Mouse (Mus musculus) liver, embryonic 11.5 days (tissue): ENCODE measurements at regions not wholly inside any gene's neighbourhood (a gene's known extent, or its start where the extent isn't known, plus 50 kb on each side); places are given as distances from the start of the nearest gene placed in this dataset.

Experiments used
- ATAC-seq: fragments of 200-750 bp; cut with Nextera tagmentation; replicated peaks from 2 replicates; pipeline ENCODE4 v1.8.0; 2017; ENCODE audit warnings: moderate number of reproducible peaks, mild to moderate bottlenecking, moderate TSS enrichment, moderate library complexity; ENCODE audit not compliant: low FRiP score
- DNase-seq: peaks from one replicate; pipeline ENCODE4 v3.0.0-alpha.2; 2017; ENCODE audit warnings: low spot score
- H3K27ac ChIP-seq: fragments of 300-500 bp; sonication (generic); 2 replicates; pipeline ENCODE4 v1.5.1; 2014; ENCODE audit warnings: mild to moderate bottlenecking, low read depth, low read length, control low read depth
- H3K27me3 ChIP-seq: fragments of 300-500 bp; sonication (generic); replicated peaks from 2 replicates; pipeline ENCODE4 v1.6.1; 2014; ENCODE audit warnings: low read length, mixed read lengths; ENCODE audit not compliant: control insufficient read depth, insufficient read depth
- H3K36me3 ChIP-seq: fragments of 300-500 bp; sonication (generic); 2 replicates; pipeline ENCODE4 v1.6.1; 2014; ENCODE audit warnings: mild to moderate bottlenecking, low read length, moderate library complexity, mixed read lengths; ENCODE audit not compliant: control insufficient read depth, insufficient read depth
- H3K4me1 ChIP-seq: fragments of 300-500 bp; sonication (generic); replicated peaks from 2 replicates; pipeline ENCODE4 v1.6.1; 2014; ENCODE audit warnings: low read length, mixed read lengths; ENCODE audit not compliant: control insufficient read depth, insufficient read depth
- H3K4me2 ChIP-seq: fragments of 300-500 bp; sonication (generic); 2 replicates; pipeline ENCODE4 v1.6.1; 2014; ENCODE audit warnings: mild to moderate bottlenecking, control low read depth, moderate library complexity
- H3K4me3 ChIP-seq: fragments of 300-500 bp; sonication (generic); 2 replicates; pipeline ENCODE4 v1.5.1; 2014; ENCODE audit warnings: low read depth, low read length, control low read depth
- H3K9ac ChIP-seq: fragments of 300-500 bp; sonication (generic); 2 replicates; pipeline ENCODE4 v1.6.1; 2014; ENCODE audit warnings: low read depth, low read length, control low read depth
- H3K9me3 ChIP-seq: fragments of 300-500 bp; sonication (generic); 2 replicates; pipeline ENCODE4 v1.6.1; 2016; ENCODE audit warnings: low read length, inconsistent platforms, mixed read lengths; ENCODE audit not compliant: control insufficient read depth
- WGBS: fragments of 180-500 bp; shearing (Covaris S2); extraction: QIAGEN DNeasy Blood & Tissue Kit; methylation state at CpG from one replicate; pipeline ENCODE4 v1.1.7; 2014; 5-methylcytosine and 5-hydroxymethylcytosine counted together

DNA sequence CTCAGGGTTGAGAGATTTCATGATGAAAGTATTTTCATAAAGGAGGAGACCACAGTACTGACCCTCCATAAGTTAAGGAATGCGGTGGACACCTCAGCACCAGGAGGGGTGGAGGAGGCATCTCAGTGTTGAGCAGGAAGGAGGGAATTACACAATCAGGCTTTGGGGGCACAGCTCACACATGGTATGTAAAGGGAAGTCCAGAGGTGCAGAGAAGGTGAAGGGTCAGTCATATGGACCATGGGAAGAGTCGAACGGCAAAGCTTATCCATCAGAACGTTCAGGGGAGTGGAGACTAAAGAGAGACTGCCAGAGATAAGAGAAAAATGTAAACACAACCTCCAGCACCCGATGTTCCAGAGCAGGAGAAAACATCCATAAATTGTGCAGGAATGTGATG, 166.4 kb upstream of the Dapk1 start:
- Histone ChIP-seq H3K9me3 (no peaks in the 10 kb centered on the region), H3K4me1 (no peaks in the 10 kb centered on the region)
- 43% methylated on average over 5 of the region's 5 CpGs for WGBS

DNA sequence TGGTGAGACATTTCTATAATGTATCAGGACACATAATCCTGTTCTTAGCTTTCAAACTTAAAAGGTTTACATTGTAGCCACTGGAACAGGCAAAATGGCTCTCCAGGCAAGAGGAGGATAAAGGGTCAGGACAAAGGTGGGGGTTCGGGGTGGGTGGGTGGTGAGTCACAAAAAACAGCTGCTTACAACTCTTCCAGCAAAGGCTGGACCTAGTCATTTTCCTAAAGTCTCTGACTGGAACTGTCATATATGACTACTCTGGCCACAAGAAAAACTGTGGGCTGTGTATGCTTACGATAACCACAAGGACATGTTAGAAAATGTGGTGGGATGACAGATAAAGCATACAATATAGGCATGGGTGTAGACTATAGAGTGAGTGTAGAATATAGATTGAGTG, 163.6 kb upstream of the Dapk1 start:
- H3K36me3 ChIP-seq: no peaks in the 10 kb centered on the region
- ATAC-seq (no peak), DNase-seq (no peak)
- no peak overlapping the region for H3K4me3 ChIP-seq
- H3K4me1 ChIP-seq: no peaks in the 10 kb centered on the region
- H3K27ac ChIP-seq: no peak overlapping the region
- H3K9ac ChIP-seq: no peak overlapping the region
- WGBS: 81% methylated on average over 2 of the region's 2 CpGs
- H3K9me3 ChIP-seq: no peaks in the 10 kb centered on the region
- no peaks in the 10 kb centered on the region for H3K27me3 ChIP-seq
- H3K4me2 ChIP-seq: no peak overlapping the region

More for the DNA sequence above, 166.4 kb upstream of the Dapk1 start:
- no peak overlapping the region for H3K4me2 ChIP-seq
- H3K27me3 ChIP-seq: no peaks in the 10 kb centered on the region
- H3K27ac ChIP-seq: no peak overlapping the region
- H3K36me3 ChIP-seq: no peaks in the 10 kb centered on the region
- no peak for DNase-seq
- no peak overlapping the region for H3K4me3 ChIP-seq
- ATAC-seq: 0 out of 2 replicates have a peak, but pooled peaks have one; percentile 31
- H3K9ac ChIP-seq: no peak overlapping the region

DNA sequence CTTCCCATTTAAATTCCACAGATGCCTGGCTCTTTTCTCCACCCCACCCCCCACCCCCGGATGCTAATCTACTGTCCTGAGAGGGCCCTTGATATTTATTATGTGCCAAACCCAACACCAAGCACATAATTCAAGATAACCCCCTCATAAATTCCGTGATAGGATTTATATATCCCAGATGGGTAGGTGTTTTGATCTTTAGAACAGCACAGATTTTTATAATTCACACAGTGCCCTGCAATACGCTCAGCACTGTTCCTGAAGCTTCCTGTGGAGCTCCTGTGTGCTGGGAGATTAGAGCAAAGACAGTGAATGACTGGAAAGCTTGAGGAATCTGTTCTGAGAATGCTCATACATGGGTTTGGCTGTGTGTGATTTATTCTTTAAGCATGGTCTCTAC, 161.2 kb upstream of the Dapk1 start:
- 37% methylated on average over 3 of the region's 3 CpGs for WGBS
- H3K9ac ChIP-seq: no peak overlapping the region
- no peak overlapping the region for H3K27ac ChIP-seq
- no peak overlapping the region for H3K4me3 ChIP-seq
- no peaks in the 10 kb centered on the region for H3K36me3 ChIP-seq
- no peaks in the 10 kb centered on the region for H3K27me3 ChIP-seq
- H3K4me2 ChIP-seq: no peak overlapping the region
- ATAC-seq (no peak), DNase-seq (no peak)
- H3K9me3 ChIP-seq: no peaks in the 10 kb centered on the region
- no peaks in the 10 kb centered on the region for H3K4me1 ChIP-seq

GRCm38 (mm10) chr13:60445164-60445563, 156.6 kb upstream of the Dapk1 start:
- DNase-seq (no peak), ATAC-seq (no peak)
- Histone ChIP-seq H3K36me3 (no peaks in the 10 kb centered on the region), H3K4me2 (no peak overlapping the region), H3K4me1 (no peaks in the 10 kb centered on the region), H3K27me3 (no peaks in the 10 kb centered on the region), H3K9ac (no peak overlapping the region), H3K27ac (no peak overlapping the region), H3K9me3 (no peaks in the 10 kb centered on the region), H3K4me3 (no peak overlapping the region)
- WGBS: 77% methylated on average over 5 of the region's 5 CpGs

- Histone ChIP-seq H3K9me3 (no peaks in the 10 kb centered on the region), H3K4me2 (no peak overlapping the region), H3K4me3 (no peak overlapping the region), H3K4me1 (no peaks in the 10 kb centered on the region), H3K27me3 (no peaks in the 10 kb centered on the region), H3K27ac (no peak overlapping the region), H3K9ac (no peak overlapping the region), H3K36me3 (no peaks in the 10 kb centered on the region)
- 53% methylated on average over 5 of the region's 5 CpGs for WGBS
- no peak for ATAC-seq
- DNase-seq: no peak
Measured at GRCm38 (mm10) chr13:60446926-60447325, 154.8 kb upstream of the Dapk1 start.

- H3K27ac ChIP-seq: no peak overlapping the region
- no peak overlapping the region for H3K9ac ChIP-seq
- H3K36me3 ChIP-seq: no peaks in the 10 kb centered on the region
- H3K4me3 ChIP-seq: no peak overlapping the region
- no peaks in the 10 kb centered on the region for H3K9me3 ChIP-seq
- 75% methylated on average over 10 of the region's 10 CpGs for WGBS
- peaks cover 9% of the 10 kb centered on the region for H3K4me1 ChIP-seq
- H3K4me2 ChIP-seq: no peak overlapping the region
- ATAC-seq (no peak), DNase-seq (no peak)
- H3K27me3 ChIP-seq: no peaks in the 10 kb centered on the region
Measured at GRCm38 (mm10) chr13:60450721-60451506, 150.8 kb upstream of the Dapk1 start.

DNA sequence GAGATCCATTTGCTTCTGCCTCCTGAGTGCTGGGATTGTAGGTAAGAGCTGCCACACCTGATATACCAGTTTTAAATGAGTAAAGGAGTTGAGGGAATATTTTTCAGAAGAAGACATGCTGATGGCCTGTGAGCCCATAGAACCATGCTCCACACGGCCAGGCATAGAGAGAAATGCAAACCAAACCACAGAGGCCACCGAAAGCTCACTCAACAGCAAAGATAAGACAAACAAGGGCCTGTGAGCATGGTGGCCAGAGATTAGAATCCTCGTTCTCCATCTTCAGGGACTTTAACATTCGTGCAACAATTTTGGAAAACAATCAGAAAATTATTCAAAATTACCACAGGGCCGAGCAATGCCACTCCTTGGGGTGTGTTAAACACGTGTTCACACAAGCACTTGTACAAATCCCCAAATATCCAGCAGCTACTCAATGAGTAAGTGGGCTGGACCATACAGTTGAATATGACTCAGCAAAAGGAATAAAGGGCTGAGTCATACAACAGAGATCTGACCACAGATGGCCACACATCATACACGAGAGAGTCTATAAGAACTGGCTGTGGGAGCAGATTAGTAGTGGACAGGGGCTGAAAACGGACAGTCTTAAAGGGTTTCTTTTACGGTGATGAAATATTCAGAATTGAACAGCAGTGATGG, 147.8 kb upstream of the Dapk1 start:
- H3K4me2 ChIP-seq: no peak overlapping the region
- no peaks in the 10 kb centered on the region for H3K36me3 ChIP-seq
- DNase-seq: no peak
- H3K9ac ChIP-seq: no peak overlapping the region
- no peaks in the 10 kb centered on the region for H3K9me3 ChIP-seq
- H3K4me1 ChIP-seq: peaks cover 14% of the 10 kb centered on the region
- 51% methylated on average over 9 of the region's 9 CpGs for WGBS
- no peak overlapping the region for H3K4me3 ChIP-seq
- no peaks in the 10 kb centered on the region for H3K27me3 ChIP-seq
- peak; percentile 77 for ATAC-seq
- H3K27ac ChIP-seq: 0 out of 2 replicates have a peak overlapping the region, but pooled peaks have one; percentile 32

GRCm38 (mm10) chr13:60455033-60455619, 146.6 kb upstream of the Dapk1 start:
- no peak overlapping the region for H3K9ac ChIP-seq
- H3K4me3 ChIP-seq: no peak overlapping the region
- H3K36me3 ChIP-seq: no peaks in the 10 kb centered on the region
- H3K4me2 ChIP-seq: no peak overlapping the region
- WGBS: 30% methylated on average over 15 of the region's 15 CpGs
- H3K9me3 ChIP-seq: no peaks in the 10 kb centered on the region
- peak overlapping the region; percentile 39; the same call in 1 of the 2 replicates for H3K27ac ChIP-seq
- peak; percentile 47 for DNase-seq
- no peaks in the 10 kb centered on the region for H3K27me3 ChIP-seq
- peaks cover 14% of the 10 kb centered on the region for H3K4me1 ChIP-seq
- no peak for ATAC-seq
